Mouse (Mus musculus): Measurements from ENCODE around the gene Cbl.

DNA sequence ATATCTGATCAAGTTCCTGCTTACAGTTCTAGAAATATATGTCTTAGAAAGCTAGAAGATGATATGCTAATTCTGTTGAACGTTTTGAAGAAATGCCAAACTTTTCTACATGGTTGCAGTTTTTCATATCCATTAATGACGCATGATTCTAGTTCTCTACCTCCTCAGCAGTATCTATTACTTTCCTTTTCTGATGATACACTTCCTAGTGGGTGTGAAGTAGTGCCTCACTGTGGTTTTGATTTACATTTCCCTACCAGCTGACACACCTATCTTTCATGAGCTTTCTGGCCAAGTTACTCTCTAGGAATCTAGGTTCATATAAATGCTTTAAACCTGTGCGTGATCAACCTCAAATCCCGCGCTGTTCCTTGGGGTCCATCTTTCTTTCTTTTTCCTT is 41.1 kb downstream of the Cbl start:
- TF ChIP-seq POLR2A (IDR thresholded peaks at IDR 0.05; ENCODE audit: borderline replicate concordance, extremely low read depth, insufficient read depth, insufficient read length, poor library complexity, severe bottlenecking), result no peak
- TF ChIP-seq CTCF (IDR thresholded peaks at IDR 0.05; ENCODE audit: borderline replicate concordance, extremely low read depth, insufficient read depth, insufficient read length), result no peak
